Mouse (Mus musculus) thymus, postnatal 4 days (tissue): ENCODE results near the gene Nckap5l.
"Not testable (repeated sequence)": the region's sequence is repeated elsewhere in the genome, so short reads cannot be mapped to it uniquely, and the experiment has no call there.

Experiments
- DNase-seq: peaks from one replicate; pipeline ENCODE4 v3.0.0; 2021

Gene Nckap5l

GRCm38 (mm10) chr15:99463194-99463593 is 5.6 kb upstream of the Nckap5l start:
- DNase-seq = no peak

- peak; percentile 75 for DNase-seq
Observed at GRCm38 (mm10) chr15:99456963-99457605, 464 bp downstream of the Nckap5l start.

- DNase-seq = no peak
Observed at GRCm38 (mm10) chr15:99456338-99456962, 1.1 kb downstream of the Nckap5l start.

- DNase-seq = no peak
Observed at GRCm38 (mm10) chr15:99455415-99455814, 2.1 kb downstream of the Nckap5l start.

- no peak for DNase-seq
Observed at GRCm38 (mm10) chr15:99454585-99455279, 2.8 kb downstream of the Nckap5l start.

- peak; percentile 55 for DNase-seq
Observed at GRCm38 (mm10) chr15:99453153-99453900, 4.2 kb downstream of the Nckap5l start.

GRCm38 (mm10) chr15:99449751-99450280 is 7.7 kb downstream of the Nckap5l start:
- DNase-seq = no peak

- no peak for DNase-seq
Observed at GRCm38 (mm10) chr15:99449131-99449750, 8.3 kb downstream of the Nckap5l start.

GRCm38 (mm10) chr15:99446136-99446535 is 11.4 kb downstream of the Nckap5l start:
- not testable (repeated sequence) for DNase-seq

GRCm38 (mm10) chr15:99445567-99445966 is 12.0 kb downstream of the Nckap5l start:
- no peak for DNase-seq

- no peak for DNase-seq
Observed at GRCm38 (mm10) chr15:99442358-99442757, 15.2 kb downstream of the Nckap5l start.

- DNase-seq = no peak
Observed at GRCm38 (mm10) chr15:99440816-99441457, 16.6 kb downstream of the Nckap5l start.

GRCm38 (mm10) chr15:99440112-99440815 is 17.3 kb downstream of the Nckap5l start:
- no peak for DNase-seq

- DNase-seq = no peak
Observed at GRCm38 (mm10) chr15:99438966-99439698, 18.4 kb downstream of the Nckap5l start.

GRCm38 (mm10) chr15:99433913-99434312 is 23.6 kb downstream of the Nckap5l start:
- no peak for DNase-seq

- no peak for DNase-seq
Observed at GRCm38 (mm10) chr15:99433081-99433718, 24.3 kb downstream of the Nckap5l start.

- no peak for DNase-seq
Observed at GRCm38 (mm10) chr15:99431967-99432366, 25.6 kb downstream of the Nckap5l start.

GRCm38 (mm10) chr15:99431504-99431903 is 26.0 kb downstream of the Nckap5l start:
- no peak for DNase-seq

GRCm38 (mm10) chr15:99431063-99431462 is 26.5 kb downstream of the Nckap5l start:
- no peak for DNase-seq

- no peak for DNase-seq
Observed at GRCm38 (mm10) chr15:99430394-99430793, 27.2 kb downstream of the Nckap5l start.
